Mouse (Mus musculus) cerebellum, adult 2 months (tissue): ENCODE results near the gene Gm12166.

Experiments used
- CTCF ChIP-seq: fragments of 200-500 bp; IDR thresholded peaks from 2 replicates; pipeline ENCODE4 v1.5.1; 2011; ENCODE audit warnings: low read depth, mild to moderate bottlenecking, control low read depth, low read length, moderate library complexity, borderline replicate concordance; ENCODE audit not compliant: insufficient read depth
- POLR2A ChIP-seq: fragments of 200-500 bp; IDR thresholded peaks from 2 replicates; pipeline ENCODE4 v1.6.1; 2011; ENCODE audit warnings: low read length, control low read depth, borderline replicate concordance; ENCODE audit not compliant: insufficient read depth

DNA sequence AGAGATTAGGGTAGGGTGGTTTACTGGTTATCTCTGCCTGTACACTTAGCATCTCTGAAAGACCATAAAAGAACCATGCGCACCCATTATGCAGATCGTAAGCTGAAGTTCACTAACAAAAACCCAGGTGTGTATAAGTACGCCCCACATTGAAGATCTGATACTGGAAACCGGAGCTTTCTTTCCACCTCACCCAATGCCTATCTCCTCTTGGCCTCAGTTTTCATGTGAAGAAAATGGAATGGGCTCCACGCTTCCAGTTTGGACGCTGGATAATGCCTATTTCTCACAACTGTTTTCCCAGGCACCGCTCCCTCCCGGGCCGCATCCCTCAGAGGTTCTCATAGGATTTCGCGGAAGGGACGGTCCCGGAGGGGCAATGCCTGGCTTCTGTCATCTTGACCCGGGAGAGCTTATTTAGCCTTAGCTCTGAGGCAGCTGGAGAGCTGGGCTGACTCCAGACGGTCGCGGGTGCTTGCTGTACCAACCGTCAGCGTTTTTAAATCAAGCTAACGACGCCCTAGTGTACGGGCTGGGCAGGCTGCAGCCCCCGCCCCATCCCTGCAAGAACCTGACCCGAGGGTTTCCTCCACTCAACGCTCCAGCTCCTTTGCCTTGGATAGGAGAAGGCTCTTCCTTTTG, 4.8 kb upstream of the Gm12166 start:
- no peak for TF ChIP-seq CTCF
- TF ChIP-seq POLR2A, result no peak
